Mouse (Mus musculus) brain, embryonic 14.5 days (tissue): Measurements from ENCODE around the gene Fpgt.

Experiments
- CTCF ChIP-seq: fragments of 200-500 bp; IDR thresholded peaks from 2 replicates; pipeline ENCODE4 v1.5.1; 2012; ENCODE audit warnings: inconsistent platforms, mild to moderate bottlenecking, moderate library complexity, borderline replicate concordance; ENCODE audit not compliant: insufficient read depth, insufficient read length; ENCODE audit errors: extremely low read depth
- POLR2A ChIP-seq: fragments of 200-500 bp; IDR thresholded peaks from 2 replicates; pipeline ENCODE4 v1.6.1; 2012; ENCODE audit warnings: mild to moderate bottlenecking, inconsistent platforms, borderline replicate concordance; ENCODE audit not compliant: poor library complexity, insufficient read depth, insufficient read length, severe bottlenecking; ENCODE audit errors: extremely low read depth

GRCm38 (mm10) chr3:155099266-155099665 lies 6.1 kb upstream of the Fpgt start:
- TF ChIP-seq POLR2A, result no peak
- TF ChIP-seq CTCF, result no peak
